Mouse (Mus musculus): Measurements from ENCODE around the gene Jund.

The Jund gene

GRCm38 (mm10) chr8:70699834-70700554 is 1.2 kb downstream of the Jund start:
- peak; percentile 80 for DNase-seq (ENCODE audit: low spot score)

GRCm38 (mm10) chr8:70700555-70700922 is 1.8 kb downstream of the Jund start:
- peak; percentile 90 for DNase-seq (ENCODE audit: low spot score)

GRCm38 (mm10) chr8:70701048-70701981 is 2.6 kb downstream of the Jund start:
- DNase-seq (ENCODE audit: low spot score), result peak; percentile 45

- DNase-seq (ENCODE audit: low spot score), result no peak
Measured at GRCm38 (mm10) chr8:70701982-70702841, 3.5 kb downstream of the Jund start.

- DNase-seq (ENCODE audit: low spot score), result no peak
Measured at GRCm38 (mm10) chr8:70702842-70703182, 4.1 kb downstream of the Jund start.

- no peak for DNase-seq (ENCODE audit: low spot score)
Measured at GRCm38 (mm10) chr8:70703287-70703686, 4.5 kb downstream of the Jund start, which contains the start of gene Iqcn. Iqcn (plus strand) TSS chr8:70703457.

- DNase-seq (ENCODE audit: low spot score), result no peak
Measured at GRCm38 (mm10) chr8:70708281-70708680, 9.5 kb downstream of the Jund start.

GRCm38 (mm10) chr8:70709794-70710193 is 11.0 kb downstream of the Jund start:
- no peak for DNase-seq (ENCODE audit: low spot score)

GRCm38 (mm10) chr8:70710296-70710695 is 11.5 kb downstream of the Jund start:
- DNase-seq (ENCODE audit: low spot score), result no peak

- no peak for DNase-seq (ENCODE audit: low spot score)
Measured at GRCm38 (mm10) chr8:70711041-70711440, 12.3 kb downstream of the Jund start.

GRCm38 (mm10) chr8:70713991-70714390 is 15.2 kb downstream of the Jund start:
- no peak for DNase-seq (ENCODE audit: low spot score)

GRCm38 (mm10) chr8:70715086-70715485 is 16.3 kb downstream of the Jund start:
- DNase-seq (ENCODE audit: low spot score), result no peak

GRCm38 (mm10) chr8:70716521-70717400 is 18.0 kb downstream of the Jund start:
- no peak for DNase-seq (ENCODE audit: low spot score)

- peak; percentile 77 for DNase-seq (ENCODE audit: low spot score)
Measured at GRCm38 (mm10) chr8:70718297-70718696, 19.5 kb downstream of the Jund start, which contains the start of gene Gm3336. Gm3336 (plus strand) TSS chr8:70718543.

GRCm38 (mm10) chr8:70719796-70720270 is 21.1 kb downstream of the Jund start:
- no peak for DNase-seq (ENCODE audit: low spot score)

- DNase-seq (ENCODE audit: low spot score), result peak; percentile 94
Measured at GRCm38 (mm10) chr8:70720739-70721138, 22.0 kb downstream of the Jund start.

GRCm38 (mm10) chr8:70721601-70722000 is 22.9 kb downstream of the Jund start:
- DNase-seq (ENCODE audit: low spot score), result no peak

GRCm38 (mm10) chr8:70723486-70724210 is 24.9 kb downstream of the Jund start, which contains the start of gene Pde4c:
Pde4c (plus strand) TSS chr8:70723720.
- DNase-seq (ENCODE audit: low spot score), result no peak

- no peak for DNase-seq (ENCODE audit: low spot score)
Measured at GRCm38 (mm10) chr8:70724216-70724615, 25.5 kb downstream of the Jund start.

GRCm38 (mm10) chr8:70725792-70726447 is 27.2 kb downstream of the Jund start:
- DNase-seq (ENCODE audit: low spot score), result no peak

Measured in retina, embryonic 14.5 days (tissue).